In the genomic region with DNA sequence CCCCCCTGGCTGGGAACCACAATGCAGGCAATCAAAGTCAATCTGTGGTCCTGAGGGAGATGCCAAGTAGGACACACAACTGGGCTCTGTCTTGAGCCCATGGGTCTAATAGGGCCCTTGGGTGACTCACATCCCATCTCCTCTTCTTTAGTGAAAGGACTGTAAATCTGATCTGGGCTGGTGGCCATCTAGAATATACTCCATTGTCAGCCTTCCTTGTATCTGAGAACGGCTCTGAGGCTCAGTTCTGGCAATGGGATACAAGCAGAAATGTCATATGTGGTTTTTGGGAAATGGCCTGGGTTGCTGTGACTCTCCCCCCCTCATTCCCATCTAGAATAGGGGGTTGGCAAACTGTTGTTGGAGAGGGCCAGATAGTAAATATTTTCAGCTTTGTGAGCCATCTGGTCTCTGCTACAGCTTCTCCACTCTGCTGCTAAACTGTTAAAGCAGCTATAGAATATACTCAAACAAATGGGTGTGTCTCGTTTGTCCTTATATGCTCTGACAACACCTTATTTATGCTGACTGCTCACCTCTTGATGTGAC, we compare ENCODE assay signal across 17 mouse cellular contexts. TPM values are rescaled to one million over a fixed set of nuclear protein-coding genes. Genes with fewer than 3 reads are reported as not detected.
DNase-seq lines count a peak whose midpoint lies in the region; ATAC-seq lines count a peak whose summit lies in the region.
"Had no signal": no experiment of that assay in that cellular context is flagged by ENCODE, and none has a peak within 500 bp of the region (broad histone marks: within the 10 kb centered on the region; RNA-seq: fewer than 3 reads in every experiment).

No protein-coding gene starts in this region.

- peaks cover 21% of the 10 kb centered on the region for H3K4me1 ChIP-seq in forebrain, embryonic 15.5 days
- H3K4me1 ChIP-seq in forebrain, embryonic 11.5 days (replicated peaks; ENCODE audit: control insufficient read depth, insufficient read depth, low read length), result peaks cover 3% of the 10 kb centered on the region; the same call in 1 of the 2 replicates
- peaks cover 18% of the 10 kb centered on the region for H3K4me1 ChIP-seq in forebrain, embryonic 16.5 days (replicated peaks; ENCODE audit: control insufficient read depth, insufficient read depth, low read length)
- H3K4me1 ChIP-seq: embryonic facial prominence, embryonic 12.5 days; heart, embryonic 12.5 days; hindbrain, embryonic 10.5 days; intestine, embryonic 15.5 days had no signal

- ATAC-seq in forebrain, embryonic 15.5 days (replicated peaks), result no peak
- ATAC-seq in forebrain, embryonic 11.5 days (replicated peaks; ENCODE audit: low FRiP score), result no peak
- ATAC-seq in forebrain, embryonic 16.5 days, result peak; percentile 66
- ATAC-seq: activated CD4-positive, CD25-positive, alpha-beta regulatory T cell, adult 4 months; intestine, embryonic 15.5 days; Patski had no signal

- no peak overlapping the region for H3K4me3 ChIP-seq in forebrain, embryonic 15.5 days
- no peak overlapping the region for H3K4me3 ChIP-seq in forebrain, embryonic 11.5 days (ENCODE audit: low read depth, low read length)
- H3K4me3 ChIP-seq in forebrain, embryonic 16.5 days (replicated peaks; ENCODE audit: low read length), result no peak overlapping the region
- H3K4me3 ChIP-seq: embryonic facial prominence, embryonic 12.5 days; heart, embryonic 12.5 days; hindbrain, embryonic 10.5 days; intestine, embryonic 15.5 days had no signal

- 57% methylated on average over 2 of the region's 2 CpGs for WGBS in forebrain, embryonic 15.5 days
- WGBS in forebrain, embryonic 11.5 days, result 76% methylated on average over 2 of the region's 2 CpGs
- WGBS in forebrain, embryonic 16.5 days, result 42% methylated on average over 2 of the region's 2 CpGs

- no peaks in the 10 kb centered on the region for H3K36me3 ChIP-seq in forebrain, embryonic 15.5 days
- no peaks in the 10 kb centered on the region for H3K36me3 ChIP-seq in forebrain, embryonic 11.5 days (ENCODE audit: control insufficient read depth, insufficient read depth, low read length)
- H3K36me3 ChIP-seq in forebrain, embryonic 16.5 days (ENCODE audit: control insufficient read depth, insufficient read depth), result no peaks in the 10 kb centered on the region
- H3K36me3 ChIP-seq: embryonic facial prominence, embryonic 12.5 days; heart, embryonic 12.5 days; hindbrain, embryonic 10.5 days; intestine, embryonic 15.5 days had no signal

- H3K9me3 ChIP-seq in forebrain, embryonic 15.5 days, result no peaks in the 10 kb centered on the region
- no peaks in the 10 kb centered on the region for H3K9me3 ChIP-seq in forebrain, embryonic 11.5 days (ENCODE audit: control insufficient read depth, low read length)
- no peaks in the 10 kb centered on the region for H3K9me3 ChIP-seq in forebrain, embryonic 16.5 days (ENCODE audit: control insufficient read depth, low read length)
- H3K9me3 ChIP-seq: embryonic facial prominence, embryonic 12.5 days; hindbrain, embryonic 10.5 days; intestine, embryonic 15.5 days had no signal

- no peak overlapping the region for H3K9ac ChIP-seq in forebrain, embryonic 15.5 days (replicated peaks)
- no peak overlapping the region for H3K9ac ChIP-seq in forebrain, embryonic 11.5 days (ENCODE audit: low read length)
- no peak overlapping the region for H3K9ac ChIP-seq in forebrain, embryonic 16.5 days (replicated peaks; ENCODE audit: low read depth, low read length)
- H3K9ac ChIP-seq: embryonic facial prominence, embryonic 12.5 days; heart, embryonic 12.5 days; hindbrain, embryonic 14.5 days; intestine, embryonic 15.5 days had no signal

- H3K4me2 ChIP-seq in forebrain, embryonic 15.5 days (replicated peaks), result no peak overlapping the region
- H3K4me2 ChIP-seq in forebrain, embryonic 11.5 days (ENCODE audit: low read depth, low read length, severe bottlenecking), result no peak overlapping the region
- H3K4me2 ChIP-seq in forebrain, embryonic 16.5 days (ENCODE audit: low read length), result no peak overlapping the region
- H3K4me2 ChIP-seq: embryonic facial prominence, embryonic 12.5 days; heart, embryonic 12.5 days; hindbrain, embryonic 14.5 days; intestine, embryonic 15.5 days had no signal

- H3K27me3 ChIP-seq in forebrain, embryonic 15.5 days, result no peaks in the 10 kb centered on the region
- H3K27me3 ChIP-seq in forebrain, embryonic 11.5 days (ENCODE audit: control insufficient read depth, insufficient read depth, low read length), result no peaks in the 10 kb centered on the region
- no peaks in the 10 kb centered on the region for H3K27me3 ChIP-seq in forebrain, embryonic 16.5 days (replicated peaks; ENCODE audit: control insufficient read depth, insufficient read depth, low read length)
- H3K27me3 ChIP-seq: embryonic facial prominence, embryonic 12.5 days; heart, embryonic 12.5 days; intestine, embryonic 15.5 days had no signal

- H3K27ac ChIP-seq in forebrain, embryonic 15.5 days (replicated peaks), result peak overlapping the region; percentile 49
- H3K27ac ChIP-seq in forebrain, embryonic 11.5 days (ENCODE audit: low read depth, low read length), result no peak overlapping the region
- H3K27ac ChIP-seq in forebrain, embryonic 16.5 days (ENCODE audit: low read length), result 0 out of 2 replicates have a peak overlapping the region, but pooled peaks have one; percentile 35
- H3K27ac ChIP-seq: embryonic facial prominence, embryonic 12.5 days; hindbrain, embryonic 10.5 days; hindbrain, embryonic 14.5 days; intestine, embryonic 15.5 days had no signal

- DNase-seq in cerebellum, adult 9-10 months, result peak; percentile 19
- DNase-seq in cerebellum, postnatal 4 days (ENCODE audit: low spot score in 2 of 2), result no peak
- no peak for DNase-seq in forebrain, embryonic 11.5 days (ENCODE audit: low spot score)
- peak; percentile 60 for DNase-seq in Muller cell, postnatal 12 days (ENCODE audit: inconsistent ontology term)
- no peak for DNase-seq in yolk sac, embryonic 10.5 days (ENCODE audit: low spot score)
- DNase-seq: adrenal gland, postnatal 14 days; gastrocnemius, postnatal 10 days; kidney, adult 18-20 months had no signal

RNA-seq across cellular contexts. Expression of gene Pcdh8, which starts 17.6 kb away (rescaled TPM):
- polyA plus RNA-seq in forebrain, embryonic 15.5 days (2015; fragmentation: Nextera tagmentation; extraction: Ambion mirVana), result 55.7 and 58.0 TPM in 2 replicates
- 11.4 and 13.7 TPM in 2 replicates for polyA plus RNA-seq in forebrain, embryonic 11.5 days (2014; fragmentation: Nextera tagmentation; extraction: Ambion mirVana)
- polyA plus RNA-seq in forebrain, embryonic 16.5 days (2015; fragmentation: Nextera tagmentation; extraction: Ambion mirVana), result 50.5 and 56.6 TPM in 2 replicates
- polyA plus RNA-seq: activated CD4-positive, CD25-positive, alpha-beta regulatory T cell, adult 4 months had no signal

Comparison
In these comparisons a context has a peak if more than half of its experiments do, and no peak if none do; other contexts are left out.
1. DNase-seq: peak in cerebellum, adult 9-10 months (single experiment) and Muller cell, postnatal 12 days (single experiment); none in cerebellum, postnatal 4 days (0 of 2), forebrain, embryonic 11.5 days (single experiment) and yolk sac, embryonic 10.5 days (single experiment).